Mouse (Mus musculus): Measurements from ENCODE around the gene Fam20c.

Fam20c gene

GRCm38 (mm10) chr5:138809767-138810166, 55.5 kb downstream of the Fam20c start:
- no peak for DNase-seq (ENCODE audit: low read depth, low spot score)

- no peak for DNase-seq (ENCODE audit: low read depth, low spot score)
These were observed 65.5 kb downstream of the Fam20c start, which contains the start of gene Gm5294 for GRCm38 (mm10) chr5:138819780-138820179. Gm5294 (plus strand) TSS chr5:138820080.

- no peak for DNase-seq (ENCODE audit: low read depth, low spot score)
These were observed 66.5 kb downstream of the Fam20c start for GRCm38 (mm10) chr5:138820717-138821332.

GRCm38 (mm10) chr5:138825090-138825489, 70.8 kb downstream of the Fam20c start:
- DNase-seq (ENCODE audit: low read depth, low spot score) = no peak

GRCm38 (mm10) chr5:138833406-138833805, 79.1 kb downstream of the Fam20c start:
- no peak for DNase-seq (ENCODE audit: low read depth, low spot score)

- DNase-seq (ENCODE audit: low read depth, low spot score) = no peak
These were observed 80.6 kb downstream of the Fam20c start for GRCm38 (mm10) chr5:138834910-138835309.

- DNase-seq (ENCODE audit: low read depth, low spot score) = no peak
These were observed 86.7 kb downstream of the Fam20c start for GRCm38 (mm10) chr5:138840981-138841380.

- DNase-seq (ENCODE audit: low read depth, low spot score) = no peak
These were observed 89.0 kb downstream of the Fam20c start for GRCm38 (mm10) chr5:138843168-138843824.

- no peak for DNase-seq (ENCODE audit: low read depth, low spot score)
These were observed 92.2 kb downstream of the Fam20c start for GRCm38 (mm10) chr5:138846506-138846905.

GRCm38 (mm10) chr5:138848102-138848501, 93.8 kb downstream of the Fam20c start:
- DNase-seq (ENCODE audit: low read depth, low spot score) = peak; percentile 50

GRCm38 (mm10) chr5:138849682-138850461, 95.6 kb downstream of the Fam20c start:
- no peak for DNase-seq (ENCODE audit: low read depth, low spot score)

- DNase-seq (ENCODE audit: low read depth, low spot score) = no peak
These were observed 96.1 kb downstream of the Fam20c start for GRCm38 (mm10) chr5:138850462-138850844.

GRCm38 (mm10) chr5:138851296-138851780, 97.0 kb downstream of the Fam20c start:
- DNase-seq (ENCODE audit: low read depth, low spot score) = no peak

- no peak for DNase-seq (ENCODE audit: low read depth, low spot score)
These were observed 97.8 kb downstream of the Fam20c start for GRCm38 (mm10) chr5:138852151-138852550.

GRCm38 (mm10) chr5:138853349-138853748, 99.0 kb downstream of the Fam20c start:
- no peak for DNase-seq (ENCODE audit: low read depth, low spot score)

- peak; percentile 43 for DNase-seq (ENCODE audit: low read depth, low spot score)
These were observed 102.8 kb downstream of the Fam20c start for GRCm38 (mm10) chr5:138857010-138857617.

GRCm38 (mm10) chr5:138857811-138858251, 103.5 kb downstream of the Fam20c start:
- no peak for DNase-seq (ENCODE audit: low read depth, low spot score)
